Comparison of ENCODE assay signal across 29 mouse cellular contexts in genomic region chr14:16776723-16777381, GRCm38 (mm10). TPM values are rescaled to one million over a fixed set of nuclear protein-coding genes. Genes with fewer than 3 reads are reported as not detected.
DNase-seq lines count a peak whose midpoint lies in the region; ATAC-seq and TF ChIP-seq lines count a peak whose summit lies in the region.
"Had no signal": no experiment of that assay in that cellular context is flagged by ENCODE, and none has a peak within 500 bp of the region (broad histone marks: within the 10 kb centered on the region; RNA-seq: fewer than 3 reads in every experiment).

No protein-coding gene starts in this region.

- TF ChIP-seq CTCF in kidney, adult 2 months (conservative IDR thresholded peaks at IDR 0.05; ENCODE audit: insufficient read depth, insufficient read length, low read depth, low read length) = no peak

- H3K4me2 ChIP-seq in kidney, embryonic 16.5 days (replicated peaks; ENCODE audit: low read depth, low read length) = no peak overlapping the region
- no peak overlapping the region for H3K4me2 ChIP-seq in lung, embryonic 16.5 days (ENCODE audit: low read depth, low read length)
- H3K4me2 ChIP-seq in embryonic facial prominence, embryonic 14.5 days (ENCODE audit: low read depth, low read length) = no peak overlapping the region
- H3K4me2 ChIP-seq in stomach, embryonic 16.5 days (ENCODE audit: low read depth, low read length) = no peak overlapping the region
- H3K4me2 ChIP-seq: heart, embryonic 11.5 days; hindbrain, embryonic 12.5 days; liver, embryonic 11.5 days; midbrain, embryonic 11.5 days; neural tube, embryonic 12.5 days had no signal

- TF ChIP-seq POLR2A in kidney, adult 2 months (IDR thresholded peaks at IDR 0.05; ENCODE audit: low read depth, low read length) = no peak

- H3K4me3 ChIP-seq in kidney, embryonic 16.5 days (ENCODE audit: low read length) = no peak overlapping the region
- no peak overlapping the region for H3K4me3 ChIP-seq in kidney, adult 2 months (ENCODE audit: insufficient read depth, low read depth, low read length)
- no peak overlapping the region for H3K4me3 ChIP-seq in lung, embryonic 16.5 days (ENCODE audit: low read length)
- no peak overlapping the region for H3K4me3 ChIP-seq in embryonic facial prominence, embryonic 14.5 days (ENCODE audit: low read depth, low read length)
- H3K4me3 ChIP-seq in stomach, embryonic 16.5 days (replicated peaks; ENCODE audit: low read length) = no peak overlapping the region
- H3K4me3 ChIP-seq: erythroblast, embryonic 14.5 days; gastrocnemius, adult 2 months; hindbrain, embryonic 12.5 days; neural tube, embryonic 12.5 days had no signal

- H3K9me3 ChIP-seq in kidney, embryonic 16.5 days (ENCODE audit: low read length) = no peaks in the 10 kb centered on the region
- H3K9me3 ChIP-seq in lung, embryonic 16.5 days (ENCODE audit: control insufficient read depth, low read length) = no peaks in the 10 kb centered on the region
- no peaks in the 10 kb centered on the region for H3K9me3 ChIP-seq in embryonic facial prominence, embryonic 14.5 days (ENCODE audit: control insufficient read depth, low read length)
- no peaks in the 10 kb centered on the region for H3K9me3 ChIP-seq in stomach, embryonic 16.5 days (replicated peaks; ENCODE audit: control insufficient read depth, low read length)
- H3K9me3 ChIP-seq: hindbrain, embryonic 12.5 days; neural tube, embryonic 12.5 days had no signal

- no peak overlapping the region for H3K27ac ChIP-seq in kidney, embryonic 16.5 days (ENCODE audit: low read length)
- H3K27ac ChIP-seq in kidney, adult 2 months (ENCODE audit: insufficient read depth, low read depth, low read length) = no peak overlapping the region
- H3K27ac ChIP-seq in lung, embryonic 16.5 days (ENCODE audit: low read length) = peak overlapping the region; percentile 14; the same call in 1 of the 2 replicates
- no peak overlapping the region for H3K27ac ChIP-seq in embryonic facial prominence, embryonic 14.5 days (replicated peaks; ENCODE audit: low read depth, low read length)
- peak overlapping the region; percentile 35; the same call in 1 of the 2 replicates for H3K27ac ChIP-seq in stomach, embryonic 16.5 days (ENCODE audit: low read length)
- H3K27ac ChIP-seq: gastrocnemius, adult 2 months; hindbrain, embryonic 12.5 days; neural tube, embryonic 12.5 days had no signal

- peak; percentile 57; the same call in 1 of the 2 replicates for ATAC-seq in kidney, embryonic 16.5 days (ENCODE audit: low FRiP score, low TSS enrichment)
- ATAC-seq in lung, embryonic 16.5 days (ENCODE audit: low read depth) = peak; percentile 76
- peak; percentile 89 for ATAC-seq in embryonic facial prominence, embryonic 14.5 days (ENCODE audit: low read depth)
- ATAC-seq in stomach, embryonic 16.5 days (ENCODE audit: insufficient read depth, low FRiP score) = peak; percentile 64; the same call in 1 of the 2 replicates
- ATAC-seq in megakaryocyte-erythroid progenitor cell, adult 5-6 weeks (replicated peaks; ENCODE audit: low FRiP score, low TSS enrichment, poor library complexity, severe bottlenecking) = no peak
- ATAC-seq: CD4-positive, CD25-positive, alpha-beta regulatory T cell, adult 4 months; forebrain, embryonic 16.5 days; intestine, embryonic 16.5 days; liver, postnatal 0 days; midbrain, embryonic 16.5 days had no signal

- no peaks in the 10 kb centered on the region for H3K4me1 ChIP-seq in kidney, embryonic 16.5 days (ENCODE audit: insufficient read depth, low read length)
- no peaks in the 10 kb centered on the region for H3K4me1 ChIP-seq in kidney, adult 2 months (ENCODE audit: control insufficient read depth, insufficient read depth, low read length)
- H3K4me1 ChIP-seq in lung, embryonic 16.5 days (replicated peaks; ENCODE audit: control insufficient read depth, insufficient read depth, low read length) = peaks cover 6% of the 10 kb centered on the region; the same call in 1 of the 2 replicates
- H3K4me1 ChIP-seq in embryonic facial prominence, embryonic 14.5 days (ENCODE audit: control insufficient read depth, insufficient read depth, low read length) = no peaks in the 10 kb centered on the region
- H3K4me1 ChIP-seq in stomach, embryonic 16.5 days (ENCODE audit: control insufficient read depth, insufficient read depth, low read length) = peaks cover 12% of the 10 kb centered on the region
- H3K4me1 ChIP-seq: hindbrain, embryonic 12.5 days; neural tube, embryonic 12.5 days had no signal

- no peaks in the 10 kb centered on the region for H3K36me3 ChIP-seq in kidney, embryonic 16.5 days (ENCODE audit: insufficient read depth, low read length)
- no peaks in the 10 kb centered on the region for H3K36me3 ChIP-seq in kidney, adult 2 months (ENCODE audit: control insufficient read depth, insufficient read depth, low read length)
- H3K36me3 ChIP-seq in lung, embryonic 16.5 days (ENCODE audit: control insufficient read depth, insufficient read depth, low read length) = no peaks in the 10 kb centered on the region
- no peaks in the 10 kb centered on the region for H3K36me3 ChIP-seq in embryonic facial prominence, embryonic 14.5 days (ENCODE audit: control insufficient read depth, insufficient read depth, low read length)
- H3K36me3 ChIP-seq in stomach, embryonic 16.5 days (ENCODE audit: control insufficient read depth, insufficient read depth, low read length) = no peaks in the 10 kb centered on the region
- H3K36me3 ChIP-seq: hindbrain, embryonic 12.5 days; neural tube, embryonic 12.5 days had no signal

- no peak for DNase-seq in kidney, adult 2 months
- DNase-seq in lung, postnatal 36 days = no peak
- peak; percentile 72 for DNase-seq in embryonic facial prominence, embryonic 14.5 days (ENCODE audit: low spot score)
- DNase-seq: adrenal gland, postnatal 14 days; cerebellum, adult 11 months; cerebellum, adult 9-10 months; gastrocnemius, adult 2 months; gastrocnemius, postnatal 36 days; heart, adult 18-20 months; heart, postnatal 36 days; layer of hippocampus, postnatal 36 days; left cerebral cortex, postnatal 4 days; liver, postnatal 0 days; right cerebral cortex, adult 18-20 months; spleen, adult 18-20 months had no signal

- no peaks in the 10 kb centered on the region for H3K27me3 ChIP-seq in kidney, embryonic 16.5 days (ENCODE audit: insufficient read depth, low read length)
- H3K27me3 ChIP-seq in kidney, adult 2 months (replicated peaks; ENCODE audit: control insufficient read depth, insufficient read depth, low read length) = no peaks in the 10 kb centered on the region
- no peaks in the 10 kb centered on the region for H3K27me3 ChIP-seq in lung, embryonic 16.5 days (ENCODE audit: control insufficient read depth, insufficient read depth, low read depth, low read length)
- H3K27me3 ChIP-seq in embryonic facial prominence, embryonic 14.5 days (replicated peaks; ENCODE audit: control insufficient read depth, insufficient read depth, low read length) = no peaks in the 10 kb centered on the region
- no peaks in the 10 kb centered on the region for H3K27me3 ChIP-seq in stomach, embryonic 16.5 days (ENCODE audit: control insufficient read depth, insufficient read depth, low read length)
- H3K27me3 ChIP-seq: hindbrain, embryonic 12.5 days; neural tube, embryonic 12.5 days had no signal

- WGBS in kidney, embryonic 16.5 days = 58% methylated on average over 2 of the region's 2 CpGs
- WGBS in kidney, adult 2 months = 49% methylated on average over 2 of the region's 2 CpGs
- 17% methylated on average over 2 of the region's 2 CpGs for WGBS in lung, embryonic 16.5 days
- WGBS in embryonic facial prominence, embryonic 14.5 days = 42% methylated on average over 2 of the region's 2 CpGs
- WGBS in stomach, embryonic 16.5 days = 37% methylated on average over 2 of the region's 2 CpGs

- no peak overlapping the region for H3K9ac ChIP-seq in kidney, embryonic 16.5 days (replicated peaks; ENCODE audit: low read length)
- H3K9ac ChIP-seq in lung, embryonic 16.5 days (ENCODE audit: low read length) = no peak overlapping the region
- H3K9ac ChIP-seq in embryonic facial prominence, embryonic 14.5 days (ENCODE audit: low read depth, low read length) = no peak overlapping the region
- no peak overlapping the region for H3K9ac ChIP-seq in stomach, embryonic 16.5 days (ENCODE audit: low read length)
- H3K9ac ChIP-seq: hindbrain, embryonic 12.5 days; liver, postnatal 0 days; neural tube, embryonic 12.5 days had no signal

RNA-seq across cellular contexts. Expression of gene Rarb, which starts 42.1 kb away (rescaled TPM):
- 31.2 and 31.4 TPM in 2 replicates for polyA plus RNA-seq in kidney, embryonic 16.5 days (2015; fragmentation: Nextera tagmentation; extraction: Ambion mirVana)
- polyA plus RNA-seq in kidney, adult 2 months (2012; rRNA removed) = 7.5 and 10.7 TPM in 2 replicates
- polyA plus RNA-seq in lung, embryonic 16.5 days (2015; fragmentation: Nextera tagmentation; extraction: Ambion mirVana) = 10.8 and 11.8 TPM in 2 replicates
- polyA plus RNA-seq in embryonic facial prominence, embryonic 14.5 days (2014; fragmentation: Nextera tagmentation; extraction: Ambion mirVana) = 15.8 and 19.1 TPM in 2 replicates
- 15.2 and 17.9 TPM in 2 replicates for polyA plus RNA-seq in stomach, embryonic 16.5 days (2015; fragmentation: Nextera tagmentation; extraction: Ambion mirVana)
- 0.07 TPM in 1 of 2 replicates, not detected in the other for total RNA-seq in megakaryocyte-erythroid progenitor cell, adult 5-6 weeks (2014; fragmentation: Nextera tagmentation)
- total RNA-seq in megakaryocyte-erythroid progenitor cell, adult 5-6 weeks (2017) = 0.91 TPM in 1 of 2 replicates, not detected in the other
- polyA plus RNA-seq: CD4-positive, CD25-positive, alpha-beta regulatory T cell, adult 4 months; erythroblast, embryonic 14.5 days had no signal

Comparison
In these comparisons a context has a peak if more than half of its experiments do, and no peak if none do; other contexts are left out.
1. H3K27ac ChIP-seq: peak in lung, embryonic 16.5 days (single experiment) and stomach, embryonic 16.5 days (single experiment); none in kidney, embryonic 16.5 days (single experiment), kidney, adult 2 months (single experiment) and embryonic facial prominence, embryonic 14.5 days (single experiment).